Mouse (Mus musculus) inflammation-experienced regulatory T-cells, adult 16 weeks (primary cell): Measurements from ENCODE around the gene Zfp809. TPM values are rescaled to one million over a fixed set of nuclear protein-coding genes. Genes with fewer than 3 reads are reported as not detected.

Source experiments
- polyA plus RNA-seq: library from polyadenylated mRNA; unstranded; fragments of 100-300 nt; shearing (Covaris generic); gene quantifications from one replicate; pipeline ENCODE4 v1.2.1, GENCODE M21; 2017

Gene Zfp809
- 55.7 TPM for polyA plus RNA-seq

GRCm38 (mm10) chr9:22225581-22226388, at the start of gene Zfp809:
TSS of gene Zfp809 (plus strand) at chr9:22225714.

GRCm38 (mm10) chr9:22188025-22188611, 37.4 kb upstream of the Zfp809 start, which contains the start of gene Zfp872:
TSS of gene Zfp872 (plus strand) at chr9:22188090.

GRCm38 (mm10) chr9:22259184-22260091, 33.9 kb downstream of the Zfp809 start, which contains the start of gene Zfp599:
TSS of gene Zfp599 (minus strand) at chr9:22259895.

Other genes starting within 250 kb of the Zfp809 start
- gene Rgl3, start 236.3 kb upstream of the Zfp809 start, polyA plus RNA-seq, result 0.20 TPM
- gene Ccdc151, start 223.1 kb upstream of the Zfp809 start, polyA plus RNA-seq, result not detected
- gene Prkcsh, start 222.9 kb upstream of the Zfp809 start, polyA plus RNA-seq, result 93.9 TPM
- not detected for gene Elavl3, start 173.7 kb upstream of the Zfp809 start, polyA plus RNA-seq
- not detected for gene Gm49318, start 154.5 kb upstream of the Zfp809 start, polyA plus RNA-seq
- 8.2 TPM for gene Zfp653, start 154.3 kb upstream of the Zfp809 start, polyA plus RNA-seq
- gene Ecsit, start 140.3 kb upstream of the Zfp809 start, polyA plus RNA-seq, result 50.8 TPM
- gene Cnn1, start 126.5 kb upstream of the Zfp809 start, polyA plus RNA-seq, result not detected
- gene Elof1, start 108.5 kb upstream of the Zfp809 start, polyA plus RNA-seq, result 93.2 TPM
- gene Acp5, start 90.0 kb upstream of the Zfp809 start, polyA plus RNA-seq, result 253 TPM
- 45.4 TPM for gene Pigyl, start 68.9 kb upstream of the Zfp809 start, polyA plus RNA-seq
- not detected for gene Zfp872, start 37.6 kb upstream of the Zfp809 start, polyA plus RNA-seq
- gene Zfp599, start 34.2 kb downstream of the Zfp809 start, polyA plus RNA-seq, result 7.4 TPM
- gene Zfp810, start 81.9 kb downstream of the Zfp809 start, polyA plus RNA-seq, result 18.0 TPM
- 1.5 TPM for gene Anln, start 163.5 kb downstream of the Zfp809 start, polyA plus RNA-seq
- 1.0 TPM for gene 9530077C05Rik, start 185.8 kb downstream of the Zfp809 start, polyA plus RNA-seq
- gene Gm17545, start 228.6 kb downstream of the Zfp809 start, polyA plus RNA-seq, result not detected
- gene Rp9, start 244.0 kb downstream of the Zfp809 start, polyA plus RNA-seq, result 33.3 TPM